Mouse (Mus musculus): ENCODE measurements around the gene Ms4a4c. TPM values are rescaled to one million over a fixed set of nuclear protein-coding genes. Genes with fewer than 3 reads are reported as not detected.

The Ms4a4c gene
- polyA plus RNA-seq (2014; fragmentation: Nextera tagmentation; extraction: Ambion mirVana): 1.3 and 1.8 TPM in 2 replicates

GRCm38 (mm10) chr19:11404527-11404926, at the start of gene Ms4a4c:
Gene Ms4a4c (plus strand): TSS chr19:11404770.
- Histone ChIP-seq H3K27ac (ENCODE audit: low read depth) (no peak within 1 kb of the TSS), H3K4me3 (ENCODE audit: low read depth, low read length) (no peak within 1 kb of the TSS), H3K9me3 (ENCODE audit: control insufficient read depth, low read length) (no peaks in the 10 kb centered on the region), H3K4me1 (replicated peaks; ENCODE audit: control insufficient read depth, insufficient read depth, low read length) (no peaks in the 10 kb centered on the region), H3K36me3 (ENCODE audit: control insufficient read depth, insufficient read depth, low read length) (no peaks in the 10 kb centered on the region), H3K4me2 (ENCODE audit: low read length) (no peak within 1 kb of the TSS), H3K27me3 (replicated peaks; ENCODE audit: control insufficient read depth, insufficient read depth, low read length) (no peaks in the 10 kb centered on the region), H3K9ac (ENCODE audit: low read length) (no peak within 1 kb of the TSS)
- 90% methylated on average over 3 of the region's 3 CpGs for WGBS
- ATAC-seq (replicated peaks; ENCODE audit: low FRiP score, low TSS enrichment, low read depth) (no peak), DNase-seq (ENCODE audit: low spot score) (no peak)

- no peak for DNase-seq (ENCODE audit: low spot score)
- Histone ChIP-seq H3K4me1 (replicated peaks; ENCODE audit: control insufficient read depth, insufficient read depth, low read length) (no peaks in the 10 kb centered on the region), H3K36me3 (ENCODE audit: control insufficient read depth, insufficient read depth, low read length) (no peaks in the 10 kb centered on the region), H3K27me3 (replicated peaks; ENCODE audit: control insufficient read depth, insufficient read depth, low read length) (no peaks in the 10 kb centered on the region), H3K4me2 (ENCODE audit: low read length) (no peak overlapping the region), H3K27ac (ENCODE audit: low read depth) (no peak overlapping the region), H3K9ac (ENCODE audit: low read length) (no peak overlapping the region), H3K4me3 (ENCODE audit: low read depth, low read length) (no peak overlapping the region), H3K9me3 (ENCODE audit: control insufficient read depth, low read length) (no peaks in the 10 kb centered on the region)
- 83% methylated on average over 7 of the region's 7 CpGs for WGBS
- ATAC-seq (replicated peaks; ENCODE audit: low FRiP score, low TSS enrichment, low read depth): no peak
Measured at GRCm38 (mm10) chr19:11355730-11356129, 48.8 kb upstream of the Ms4a4c start.

GRCm38 (mm10) chr19:11360106-11360505, 44.5 kb upstream of the Ms4a4c start:
- H3K4me2 ChIP-seq (ENCODE audit: low read length): no peak overlapping the region
- no peak for DNase-seq (ENCODE audit: low spot score)

GRCm38 (mm10) chr19:11362002-11362401, 42.6 kb upstream of the Ms4a4c start:
- DNase-seq (ENCODE audit: low spot score) (no peak), ATAC-seq (replicated peaks; ENCODE audit: low FRiP score, low TSS enrichment, low read depth) (no peak)
- no peaks in the 10 kb centered on the region for H3K4me1 ChIP-seq (replicated peaks; ENCODE audit: control insufficient read depth, insufficient read depth, low read length)
- H3K4me3 ChIP-seq (ENCODE audit: low read depth, low read length): no peak overlapping the region
- H3K9me3 ChIP-seq (ENCODE audit: control insufficient read depth, low read length): no peaks in the 10 kb centered on the region
- no peaks in the 10 kb centered on the region for H3K27me3 ChIP-seq (replicated peaks; ENCODE audit: control insufficient read depth, insufficient read depth, low read length)
- no peak overlapping the region for H3K9ac ChIP-seq (ENCODE audit: low read length)
- H3K27ac ChIP-seq (ENCODE audit: low read depth): no peak overlapping the region
- no peaks in the 10 kb centered on the region for H3K36me3 ChIP-seq (ENCODE audit: control insufficient read depth, insufficient read depth, low read length)
- no peak overlapping the region for H3K4me2 ChIP-seq (ENCODE audit: low read length)

More at GRCm38 (mm10) chr19:11360106-11360505, 44.5 kb upstream of the Ms4a4c start:
- 51% methylated on average over 3 of the region's 3 CpGs for WGBS
- Histone ChIP-seq H3K4me1 (replicated peaks; ENCODE audit: control insufficient read depth, insufficient read depth, low read length) (no peaks in the 10 kb centered on the region), H3K36me3 (ENCODE audit: control insufficient read depth, insufficient read depth, low read length) (no peaks in the 10 kb centered on the region), H3K27ac (ENCODE audit: low read depth) (no peak overlapping the region), H3K9ac (ENCODE audit: low read length) (no peak overlapping the region), H3K9me3 (ENCODE audit: control insufficient read depth, low read length) (no peaks in the 10 kb centered on the region), H3K4me3 (ENCODE audit: low read depth, low read length) (no peak overlapping the region), H3K27me3 (replicated peaks; ENCODE audit: control insufficient read depth, insufficient read depth, low read length) (no peaks in the 10 kb centered on the region)
- no peak for ATAC-seq (replicated peaks; ENCODE audit: low FRiP score, low TSS enrichment, low read depth)

- DNase-seq (ENCODE audit: low spot score): no peak
- Histone ChIP-seq H3K4me2 (ENCODE audit: low read length) (no peak overlapping the region), H3K4me3 (ENCODE audit: low read depth, low read length) (no peak overlapping the region), H3K27ac (ENCODE audit: low read depth) (no peak overlapping the region), H3K9ac (ENCODE audit: low read length) (no peak overlapping the region), H3K9me3 (ENCODE audit: control insufficient read depth, low read length) (no peaks in the 10 kb centered on the region), H3K36me3 (ENCODE audit: control insufficient read depth, insufficient read depth, low read length) (no peaks in the 10 kb centered on the region), H3K4me1 (replicated peaks; ENCODE audit: control insufficient read depth, insufficient read depth, low read length) (no peaks in the 10 kb centered on the region), H3K27me3 (replicated peaks; ENCODE audit: control insufficient read depth, insufficient read depth, low read length) (no peaks in the 10 kb centered on the region)
- no peak for ATAC-seq (replicated peaks; ENCODE audit: low FRiP score, low TSS enrichment, low read depth)
- 81% methylated on average over 3 of the region's 3 CpGs for WGBS
Measured at GRCm38 (mm10) chr19:11368310-11368709, 36.3 kb upstream of the Ms4a4c start.

GRCm38 (mm10) chr19:11371181-11371580, 33.4 kb upstream of the Ms4a4c start:
- H3K4me3 ChIP-seq (ENCODE audit: low read depth, low read length): no peak overlapping the region
- no peak overlapping the region for H3K9ac ChIP-seq (ENCODE audit: low read length)
- no peak overlapping the region for H3K27ac ChIP-seq (ENCODE audit: low read depth)
- H3K4me2 ChIP-seq (ENCODE audit: low read length): no peak overlapping the region
- H3K27me3 ChIP-seq (replicated peaks; ENCODE audit: control insufficient read depth, insufficient read depth, low read length): no peaks in the 10 kb centered on the region
- ATAC-seq (replicated peaks; ENCODE audit: low FRiP score, low TSS enrichment, low read depth): no peak
- DNase-seq (ENCODE audit: low spot score): no peak
- no peaks in the 10 kb centered on the region for H3K36me3 ChIP-seq (ENCODE audit: control insufficient read depth, insufficient read depth, low read length)
- H3K9me3 ChIP-seq (ENCODE audit: control insufficient read depth, low read length): no peaks in the 10 kb centered on the region
- H3K4me1 ChIP-seq (replicated peaks; ENCODE audit: control insufficient read depth, insufficient read depth, low read length): no peaks in the 10 kb centered on the region

- no peak within 1 kb of the TSS for H3K27ac ChIP-seq (ENCODE audit: low read depth)
- WGBS: 87% methylated on average over 2 of the region's 2 CpGs
- no peaks in the 10 kb centered on the region for H3K4me1 ChIP-seq (replicated peaks; ENCODE audit: control insufficient read depth, insufficient read depth, low read length)
- H3K9me3 ChIP-seq (ENCODE audit: control insufficient read depth, low read length): no peaks in the 10 kb centered on the region
- H3K9ac ChIP-seq (ENCODE audit: low read length): no peak within 1 kb of the TSS
- no peak for DNase-seq (ENCODE audit: low spot score)
- no peak for ATAC-seq (replicated peaks; ENCODE audit: low FRiP score, low TSS enrichment, low read depth)
- no peak within 1 kb of the TSS for H3K4me2 ChIP-seq (ENCODE audit: low read length)
- H3K36me3 ChIP-seq (ENCODE audit: control insufficient read depth, insufficient read depth, low read length): no peaks in the 10 kb centered on the region
- H3K4me3 ChIP-seq (ENCODE audit: low read depth, low read length): no peak within 1 kb of the TSS
- no peaks in the 10 kb centered on the region for H3K27me3 ChIP-seq (replicated peaks; ENCODE audit: control insufficient read depth, insufficient read depth, low read length)
Measured at GRCm38 (mm10) chr19:11375273-11375672, 29.3 kb upstream of the Ms4a4c start, which contains the start of gene Ms4a4a. Gene Ms4a4a (plus strand): TSS chr19:11375523.

GRCm38 (mm10) chr19:11376399-11376798, 28.2 kb upstream of the Ms4a4c start:
- H3K4me3 ChIP-seq (ENCODE audit: low read depth, low read length): no peak overlapping the region
- H3K4me1 ChIP-seq (replicated peaks; ENCODE audit: control insufficient read depth, insufficient read depth, low read length): no peaks in the 10 kb centered on the region
- ATAC-seq (replicated peaks; ENCODE audit: low FRiP score, low TSS enrichment, low read depth) (no peak), DNase-seq (ENCODE audit: low spot score) (no peak)
- H3K4me2 ChIP-seq (ENCODE audit: low read length): no peak overlapping the region
- no peak overlapping the region for H3K27ac ChIP-seq (ENCODE audit: low read depth)
- no peaks in the 10 kb centered on the region for H3K9me3 ChIP-seq (ENCODE audit: control insufficient read depth, low read length)
- 78% methylated on average over 2 of the region's 2 CpGs for WGBS
- no peaks in the 10 kb centered on the region for H3K27me3 ChIP-seq (replicated peaks; ENCODE audit: control insufficient read depth, insufficient read depth, low read length)
- H3K36me3 ChIP-seq (ENCODE audit: control insufficient read depth, insufficient read depth, low read length): no peaks in the 10 kb centered on the region
- no peak overlapping the region for H3K9ac ChIP-seq (ENCODE audit: low read length)

- WGBS: 57% methylated on average over 2 of the region's 2 CpGs
- ATAC-seq (replicated peaks; ENCODE audit: low FRiP score, low TSS enrichment, low read depth) (no peak), DNase-seq (ENCODE audit: low spot score) (no peak)
- H3K36me3 ChIP-seq (ENCODE audit: control insufficient read depth, insufficient read depth, low read length): no peaks in the 10 kb centered on the region
- H3K9me3 ChIP-seq (ENCODE audit: control insufficient read depth, low read length): no peaks in the 10 kb centered on the region
- no peak overlapping the region for H3K4me2 ChIP-seq (ENCODE audit: low read length)
- no peak overlapping the region for H3K4me3 ChIP-seq (ENCODE audit: low read depth, low read length)
- no peaks in the 10 kb centered on the region for H3K27me3 ChIP-seq (replicated peaks; ENCODE audit: control insufficient read depth, insufficient read depth, low read length)
- no peaks in the 10 kb centered on the region for H3K4me1 ChIP-seq (replicated peaks; ENCODE audit: control insufficient read depth, insufficient read depth, low read length)
- no peak overlapping the region for H3K27ac ChIP-seq (ENCODE audit: low read depth)
- H3K9ac ChIP-seq (ENCODE audit: low read length): no peak overlapping the region
Measured at GRCm38 (mm10) chr19:11387109-11387508, 17.5 kb upstream of the Ms4a4c start.
